Mouse (Mus musculus) kidney, adult 18-20 months (tissue): Measurements from ENCODE around the gene Wdr73.
"Not testable (repeated sequence)": the region's sequence is repeated elsewhere in the genome, so short reads cannot be mapped to it uniquely, and the experiment has no call there.

ENCODE experiments used
- DNase-seq: peaks from one replicate; pipeline ENCODE4 v3.0.0; 2021

Gene Wdr73

GRCm38 (mm10) chr7:80900944-80901501 lies at the start of gene Wdr73:
Wdr73 (minus strand) TSS chr7:80901269.
- peak; percentile 91 for DNase-seq

GRCm38 (mm10) chr7:80947445-80948350 lies 46.6 kb upstream of the Wdr73 start, which contains the start of gene Sec11a:
Sec11a (minus strand) TSS chr7:80947780.
- peak; percentile 97 for DNase-seq

GRCm38 (mm10) chr7:80939808-80940207 lies 38.7 kb upstream of the Wdr73 start:
- DNase-seq: no peak

- DNase-seq: not testable (repeated sequence)
Measured at GRCm38 (mm10) chr7:80937304-80937666, 36.2 kb upstream of the Wdr73 start.

- DNase-seq: not testable (repeated sequence)
Measured at GRCm38 (mm10) chr7:80936617-80937303, 35.7 kb upstream of the Wdr73 start.

- DNase-seq: no peak
Measured at GRCm38 (mm10) chr7:80935834-80936233, 34.8 kb upstream of the Wdr73 start.

GRCm38 (mm10) chr7:80932777-80933176 lies 31.7 kb upstream of the Wdr73 start:
- no peak for DNase-seq

- DNase-seq: no peak
Measured at GRCm38 (mm10) chr7:80931618-80932207, 30.6 kb upstream of the Wdr73 start.

- DNase-seq: no peak
Measured at GRCm38 (mm10) chr7:80923165-80923564, 22.1 kb upstream of the Wdr73 start.

- DNase-seq: no peak
Measured at GRCm38 (mm10) chr7:80919647-80920008, 18.6 kb upstream of the Wdr73 start.

GRCm38 (mm10) chr7:80918982-80919646 lies 18.0 kb upstream of the Wdr73 start:
- DNase-seq: no peak

GRCm38 (mm10) chr7:80917916-80918465 lies 16.9 kb upstream of the Wdr73 start:
- DNase-seq: peak; percentile 49

GRCm38 (mm10) chr7:80912496-80912895 lies 11.4 kb upstream of the Wdr73 start:
- DNase-seq: no peak

- DNase-seq: no peak
Measured at GRCm38 (mm10) chr7:80911053-80911452, 10.0 kb upstream of the Wdr73 start.

- DNase-seq: peak; percentile 79
Measured at GRCm38 (mm10) chr7:80904921-80905515, 3.9 kb upstream of the Wdr73 start, which contains the start of gene Nmb. Nmb (minus strand) TSS chr7:80905076.

- no peak for DNase-seq
Measured at GRCm38 (mm10) chr7:80903625-80904422, 2.8 kb upstream of the Wdr73 start.

- no peak for DNase-seq
Measured at GRCm38 (mm10) chr7:80901541-80902274, 639 bp upstream of the Wdr73 start.

GRCm38 (mm10) chr7:80897721-80898120 lies 3.3 kb downstream of the Wdr73 start:
- no peak for DNase-seq

- no peak for DNase-seq
Measured at GRCm38 (mm10) chr7:80897134-80897533, 3.9 kb downstream of the Wdr73 start.

GRCm38 (mm10) chr7:80894815-80895519 lies 6.1 kb downstream of the Wdr73 start:
- no peak for DNase-seq
